Mouse (Mus musculus) lung, adult 18-20 months (tissue): ENCODE measurements at regions not wholly inside any gene's neighbourhood (a gene's known extent, or its start where the extent isn't known, plus 50 kb on each side); places are given as distances from the start of the nearest gene placed in this dataset.
A peak's percentile ranks its signal among the peaks of the same experiment; 100 is the strongest.
"Not testable (repeated sequence)": the region's sequence is repeated elsewhere in the genome, so short reads cannot be mapped to it uniquely, and the experiment has no call there.

Experiments
- DNase-seq, 2 experiments: peaks; one replicate each; pipeline ENCODE4 v3.0.0; 2022; ENCODE audit warnings: mixed read lengths in 2 of 2

GRCm38 (mm10) chrX:162359767-162360545 lies 200.4 kb upstream of the Nhs start:
- no peak for DNase-seq

DNA sequence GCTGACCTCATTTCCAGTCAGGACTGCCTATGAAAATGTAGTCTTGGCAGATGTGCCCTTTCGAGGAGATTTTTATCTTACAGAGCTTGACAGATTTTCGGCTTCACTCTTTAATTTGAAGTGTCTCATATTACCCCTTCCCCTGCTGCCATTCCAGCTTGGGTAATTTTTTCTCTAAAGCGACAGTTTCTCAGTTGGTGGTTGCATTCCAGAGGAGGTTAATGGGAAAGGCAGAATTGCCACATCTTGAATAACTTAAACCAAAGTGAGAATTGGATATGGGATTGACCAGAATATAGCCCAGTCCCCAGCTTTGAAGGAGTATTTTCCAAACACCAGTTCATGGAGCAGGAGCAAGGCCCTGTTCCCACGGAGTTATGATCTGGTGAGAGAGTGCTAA lies 188.8 kb upstream of the Nhs start:
- DNase-seq, result no peak

GRCm38 (mm10) chrX:162347886-162348285 lies 188.4 kb upstream of the Nhs start:
- DNase-seq, result no peak

- DNase-seq, result peak in 1 of 2 experiments; percentile 3
Measured at GRCm38 (mm10) chrX:162345497-162346143, 186.1 kb upstream of the Nhs start.

DNA sequence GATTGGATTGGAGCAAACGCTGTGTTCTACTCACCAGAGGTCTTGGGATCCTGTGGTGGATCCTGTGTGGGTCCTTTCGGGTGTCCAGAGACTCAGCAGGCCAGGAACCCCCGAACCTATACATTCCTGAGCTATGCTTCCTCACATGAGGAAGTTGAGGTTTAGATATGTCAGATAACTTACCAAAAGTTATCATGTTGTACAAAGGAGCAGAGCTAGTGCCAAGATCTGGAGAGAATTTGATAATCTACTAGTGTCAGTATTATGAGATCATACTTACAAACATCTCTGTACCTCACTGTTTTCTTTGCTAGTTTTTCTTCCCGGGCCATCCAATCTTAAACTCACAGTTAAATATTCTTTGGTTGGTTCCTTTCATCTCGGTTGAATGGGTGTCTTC lies 172.6 kb upstream of the Nhs start:
- no peak for DNase-seq

DNA sequence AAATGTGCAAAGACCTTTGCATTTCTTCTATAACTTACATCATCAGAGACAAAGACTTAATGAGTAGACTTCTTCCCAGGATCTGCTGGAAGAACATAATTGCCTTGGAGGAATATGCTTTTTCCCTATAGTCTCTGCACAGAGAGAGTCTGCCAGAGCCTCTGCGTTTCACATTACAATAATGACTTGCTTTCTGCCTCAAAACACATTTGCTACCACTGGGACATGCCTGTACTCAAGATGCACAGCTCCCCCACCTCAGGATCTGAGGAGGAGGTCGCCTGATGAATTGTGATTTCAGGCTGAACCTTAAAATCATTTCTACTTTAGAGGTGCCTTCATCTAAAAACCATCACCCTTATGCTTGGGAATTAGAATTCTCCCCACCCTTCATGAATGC lies 148.1 kb upstream of the Nhs start:
- no peak for DNase-seq

DNA sequence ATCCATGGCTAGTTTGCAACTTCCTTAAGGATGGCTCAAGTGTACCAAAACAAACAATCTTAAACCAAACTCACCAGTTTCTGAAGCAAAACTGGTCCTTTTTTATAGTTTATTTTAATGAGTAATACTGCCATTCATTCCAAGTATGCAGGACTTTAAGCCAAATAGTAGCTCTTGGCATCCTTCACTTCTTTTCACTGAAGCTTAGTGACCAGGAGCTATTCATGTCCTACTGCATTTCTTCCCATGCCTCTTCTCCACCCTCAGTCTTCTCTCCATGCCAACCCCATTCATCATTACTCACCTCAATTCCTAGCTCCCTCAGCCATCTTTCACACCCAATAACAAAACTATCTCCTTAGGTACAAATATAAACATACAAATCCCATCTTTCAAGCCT lies 144.6 kb upstream of the Nhs start:
- DNase-seq, result no peak

DNA sequence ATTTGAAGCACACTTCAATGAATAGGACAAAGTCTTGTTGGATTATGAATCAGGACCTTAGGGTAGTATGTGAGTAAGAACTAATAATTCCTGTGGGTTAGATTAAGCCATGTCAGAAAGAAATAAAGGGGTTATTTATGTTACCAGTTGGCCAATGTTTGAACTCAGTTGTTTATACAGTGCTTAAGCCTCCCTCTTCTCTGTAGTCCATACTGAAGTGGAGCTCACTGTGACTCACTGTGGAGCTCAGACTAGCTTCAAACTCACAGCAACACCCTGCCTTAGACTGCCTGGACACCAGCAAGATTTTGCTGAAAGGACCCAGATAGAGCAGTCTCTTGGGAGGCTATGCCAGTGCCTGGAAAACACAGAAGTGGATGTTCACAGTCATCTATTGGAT lies 143.3 kb upstream of the Nhs start:
- no peak for DNase-seq

- no peak for DNase-seq
Measured at GRCm38 (mm10) chrX:162291234-162291633, 131.7 kb upstream of the Nhs start.

GRCm38 (mm10) chrX:162286155-162286554 lies 126.6 kb upstream of the Nhs start:
- not testable (repeated sequence) for DNase-seq

- DNase-seq, result no peak
Measured at GRCm38 (mm10) chrX:162284252-162284651, 124.7 kb upstream of the Nhs start.

GRCm38 (mm10) chrX:162282690-162283089 lies 123.2 kb upstream of the Nhs start:
- DNase-seq, result no peak

GRCm38 (mm10) chrX:162278834-162279708 lies 119.5 kb upstream of the Nhs start:
- peak; percentile 3 to 43 for DNase-seq

DNA sequence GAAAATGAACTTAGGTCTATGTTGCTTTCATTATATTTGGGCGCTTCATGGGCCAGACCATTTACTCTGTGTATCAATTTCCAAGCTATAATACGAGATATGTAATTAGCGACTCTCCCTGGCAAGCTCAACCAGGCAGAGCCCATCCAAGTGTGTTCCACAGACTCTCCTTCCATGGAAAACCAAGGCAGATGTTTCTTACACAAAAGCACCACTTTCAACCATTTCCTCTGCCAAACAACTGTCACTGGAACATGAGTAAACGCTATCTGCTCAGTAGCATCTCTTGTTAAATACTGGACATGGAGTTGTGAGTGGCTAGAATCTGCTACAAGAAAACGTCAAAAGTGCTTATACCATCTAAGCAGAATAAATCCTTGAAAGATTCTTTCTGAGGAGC lies 115.1 kb upstream of the Nhs start:
- no peak for DNase-seq

- no peak for DNase-seq
Measured at GRCm38 (mm10) chrX:162271189-162271588, 111.7 kb upstream of the Nhs start.

GRCm38 (mm10) chrX:162268918-162269317 lies 109.4 kb upstream of the Nhs start:
- DNase-seq, result no peak

DNA sequence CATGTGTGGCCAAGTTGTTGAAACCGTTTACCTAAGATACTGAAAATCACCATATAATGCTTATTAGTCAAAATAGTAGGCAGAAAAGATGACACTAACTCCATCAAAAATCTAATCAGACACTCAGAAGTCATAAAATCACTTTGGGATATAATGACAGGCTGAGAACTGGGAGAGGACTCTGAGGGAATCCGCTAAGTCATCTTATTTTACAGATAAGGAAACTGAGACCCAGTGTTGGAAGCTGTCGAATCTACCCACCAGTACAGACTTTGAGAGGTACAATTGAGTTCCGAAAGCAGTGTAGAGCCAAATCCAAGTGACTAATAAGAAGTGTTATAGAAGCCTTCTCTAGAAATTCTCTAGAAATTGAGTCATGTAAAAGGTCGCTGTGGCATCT lies 108.6 kb upstream of the Nhs start:
- DNase-seq, result no peak

- peak; percentile 41 to 66 for DNase-seq
Measured at GRCm38 (mm10) chrX:162267679-162268078, 108.1 kb upstream of the Nhs start.

DNA sequence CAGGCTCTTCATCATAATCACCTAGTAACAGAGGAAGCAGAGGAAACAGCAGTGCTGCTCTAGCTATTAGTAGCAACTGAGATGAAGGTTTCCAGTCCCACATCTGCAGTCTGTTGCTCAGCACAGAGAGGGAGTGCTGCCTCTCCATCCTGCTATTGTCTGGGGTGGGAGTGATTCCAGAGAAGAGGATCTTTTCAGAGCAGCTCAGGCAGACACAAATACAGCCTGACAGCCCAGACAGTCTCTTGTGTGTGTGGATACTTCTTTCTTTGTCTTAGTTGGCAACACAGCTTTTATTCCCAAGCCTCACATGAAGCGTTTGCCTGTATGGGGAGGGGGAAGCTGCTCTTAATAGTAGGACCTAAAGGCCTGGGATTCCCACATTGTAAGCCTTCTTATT lies 107.2 kb upstream of the Nhs start:
- no peak for DNase-seq

GRCm38 (mm10) chrX:162257398-162257797 lies 97.9 kb upstream of the Nhs start:
- no peak for DNase-seq

DNA sequence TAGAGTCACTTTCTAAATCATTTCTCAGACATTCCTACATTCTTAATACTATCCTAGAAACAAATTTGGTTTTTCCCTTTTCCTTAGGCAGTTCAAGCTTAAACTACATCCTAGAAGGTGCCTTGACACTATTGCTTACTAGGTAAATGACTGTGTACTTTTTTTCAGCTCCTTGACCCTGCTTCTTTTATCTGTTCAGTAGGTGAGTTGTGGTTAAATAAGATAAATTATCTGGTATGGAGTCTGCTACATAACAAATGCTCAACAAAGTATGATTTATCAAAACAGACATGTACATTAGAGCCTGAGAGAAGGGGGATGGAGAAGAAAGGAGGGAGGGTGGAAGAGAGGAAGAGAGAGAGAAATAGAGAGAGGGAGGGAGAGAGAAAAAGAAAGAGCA lies 96.3 kb upstream of the Nhs start:
- no peak for DNase-seq

GRCm38 (mm10) chrX:162241291-162241690 lies 81.8 kb upstream of the Nhs start:
- DNase-seq, result no peak

GRCm38 (mm10) chrX:162235552-162235951 lies 76.0 kb upstream of the Nhs start:
- no peak for DNase-seq

DNA sequence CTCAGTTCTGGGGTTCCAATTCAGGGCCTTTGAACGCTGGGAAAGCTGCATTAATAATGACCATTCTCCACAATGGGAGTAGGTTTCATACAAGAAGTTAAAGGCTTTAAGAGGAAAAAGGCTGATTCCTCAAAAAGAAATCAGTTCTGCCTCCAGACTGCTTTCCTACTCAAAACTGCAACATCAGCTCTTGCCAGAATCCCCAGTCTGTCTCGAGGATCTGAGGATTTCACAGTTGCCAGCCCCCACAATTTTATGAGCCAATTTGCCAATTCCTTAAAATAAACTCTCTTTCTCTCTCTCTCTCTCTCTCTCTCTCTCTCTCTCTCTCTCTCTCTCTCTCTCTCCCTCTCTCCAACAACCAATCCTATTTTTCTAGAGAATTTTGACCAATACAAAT lies 51.3 kb upstream of the Nhs start:
- DNase-seq, result no peak
